ENCODE assay signal across 8 mouse cellular contexts in the genomic region with DNA sequence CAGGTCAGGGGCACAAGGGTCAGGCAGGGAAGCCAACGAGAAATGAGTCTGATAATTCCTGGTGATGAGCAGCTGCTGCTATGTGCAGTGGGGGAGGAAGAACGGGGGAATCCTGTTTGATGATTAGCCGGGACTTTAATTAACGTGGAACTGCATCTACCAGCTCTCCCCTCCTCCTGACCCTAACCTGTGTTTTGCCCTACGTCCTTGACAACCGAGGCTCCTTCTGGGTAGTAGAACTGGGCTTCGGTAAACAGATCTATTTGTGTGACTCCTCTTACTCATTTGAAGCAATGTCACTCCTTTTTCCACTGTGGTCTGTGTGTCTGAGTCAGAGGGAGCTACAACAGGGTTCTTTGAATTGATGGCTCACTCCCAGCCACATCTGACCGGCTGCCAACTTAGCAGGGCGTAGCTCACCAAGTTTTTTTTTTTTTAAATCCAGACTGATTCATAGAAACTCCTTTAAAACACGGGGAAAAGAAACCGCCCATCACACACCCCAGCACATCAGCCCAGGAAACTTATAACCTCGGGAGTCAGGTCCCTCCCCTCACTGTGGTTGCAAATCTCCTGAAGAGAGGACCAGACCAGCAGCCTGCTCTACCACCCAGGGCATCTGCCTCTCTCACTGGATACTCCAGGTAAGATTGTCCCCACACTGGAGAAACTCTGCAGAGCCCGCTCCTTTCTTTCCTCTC. TPM values are rescaled to one million over a fixed set of nuclear protein-coding genes. Genes with fewer than 3 reads are reported as not detected.
DNase-seq lines count a peak whose midpoint lies in the region; ATAC-seq and TF ChIP-seq lines count a peak whose summit lies in the region.

A gene (plus strand): TSS at position 87 of the 701 bp plus-strand sequence.

- peaks cover 47% of the 10 kb centered on the region for H3K79me2 ChIP-seq in myocyte (ENCODE audit: control insufficient read depth, insufficient read depth)

- peak within 1 kb of the TSS; percentile 98 for H3K27ac ChIP-seq in limb, embryonic 15.5 days

- H3K36me3 ChIP-seq in limb, embryonic 15.5 days: 0 out of 2 replicates have a peak, but pooled peaks cover 6% of the 10 kb centered on the region
- no peaks in the 10 kb centered on the region for H3K36me3 ChIP-seq in myocyte (ENCODE audit: control insufficient read depth, insufficient read depth)

- no peak within 1 kb of the TSS for H3ac ChIP-seq in myocyte (ENCODE audit: control insufficient read depth, insufficient read length)

- H3K9ac ChIP-seq in limb, embryonic 15.5 days: peak within 1 kb of the TSS; percentile 69

- TF ChIP-seq POLR2A in myocyte (IDR thresholded peaks at IDR 0.05; ENCODE audit: insufficient read length, low read depth): peak; percentile 89

- peak; percentile 69 to 70 for DNase-seq in left cerebral cortex, adult 18-20 months (ENCODE audit: low spot score in 2 of 2)
- no peak for DNase-seq in left cerebral cortex, adult 11 months (ENCODE audit: low spot score)
- DNase-seq in heart, adult 8-10 months (ENCODE audit: low spot score): peak; percentile 91
- peak; percentile 79 for DNase-seq in kidney, adult 11 months
- peak; percentile 66 to 89 for DNase-seq in urinary bladder, adult 18-20 months (ENCODE audit: low spot score in 2 of 2)

- H3K4me2 ChIP-seq in limb, embryonic 15.5 days: peak within 1 kb of the TSS; percentile 53
- peak within 1 kb of the TSS; percentile 93 for H3K4me2 ChIP-seq in myocyte (ENCODE audit: low read depth)

- H3K9me3 ChIP-seq in limb, embryonic 15.5 days: no peaks in the 10 kb centered on the region

- H3K27me3 ChIP-seq in limb, embryonic 15.5 days: no peaks in the 10 kb centered on the region
- H3K27me3 ChIP-seq in myocyte (ENCODE audit: control insufficient read depth, insufficient read depth, insufficient read length): no peaks in the 10 kb centered on the region

- peak; percentile 64 for ATAC-seq in common myeloid progenitor, adult 5-6 weeks (replicated peaks; ENCODE audit: low read depth, poor library complexity, severe bottlenecking)
- ATAC-seq in limb, embryonic 15.5 days (ENCODE audit: insufficient number of reproducible peaks, low FRiP score, low TSS enrichment, low read depth): peak; percentile 81

- peak within 1 kb of the TSS; percentile 61 for H3K4me3 ChIP-seq in limb, embryonic 15.5 days
- peak within 1 kb of the TSS; percentile 71 for H3K4me3 ChIP-seq in myocyte

- WGBS in limb, embryonic 15.5 days: 8% methylated on average over 13 of the region's 13 CpGs

- H3K4me1 ChIP-seq in limb, embryonic 15.5 days: peaks cover 64% of the 10 kb centered on the region

TF ChIP-seq in myocyte, 11 proteins besides CTCF, POLR2A, EP300 and RAD21:
- TF ChIP-seq MYOG (IDR thresholded peaks at IDR 0.05; ENCODE audit: control insufficient read depth in 1 of 3, insufficient read depth in 1 of 3, insufficient read length in 2 of 3, low read depth in 2 of 3) (peak in 1 of 3 experiments; percentile 40), MYOD1 (IDR thresholded peaks at IDR 0.05; ENCODE audit: control insufficient read depth in 1 of 3, insufficient read length in 2 of 3, low read depth in 2 of 3) (peak in 2 of 3 experiments; percentile 39 to 43), POLR2AphosphoS2 (IDR thresholded peaks at IDR 0.05; ENCODE audit: insufficient read length, low read depth) (peak; percentile 86), TCF12 (IDR thresholded peaks at IDR 0.05; ENCODE audit: insufficient read depth, poor library complexity, severe bottlenecking) (no peak)

RNA-seq across cellular contexts. Expression of the gene that starts here (rescaled TPM):
- total RNA-seq in left cerebral cortex, adult 18-20 months (2021): 1 to 10 TPM; 3.4 to 6.6 TPM
- total RNA-seq in common myeloid progenitor, adult 5-6 weeks (2017): 2.7 and 5.4 TPM in 2 replicates
- 10 to 100 TPM; 24.4 to 52.4 (median 41.1) TPM for total RNA-seq in heart, adult 8-10 months (2022)
- 244 and 369 TPM in 2 replicates for polyA plus RNA-seq in limb, embryonic 15.5 days (2015; fragmentation: Nextera tagmentation; extraction: Ambion mirVana)
- 112 TPM for polyA plus RNA-seq in myocyte (2012; fragmentation: generic; extraction: Trizol)
